Mouse (Mus musculus) MEL (cell line): Measurements from ENCODE around the gene Tbck. TPM values are rescaled to one million over a fixed set of nuclear protein-coding genes. Genes with fewer than 3 reads are reported as not detected.

Experiments used
- DNase-seq: peaks from one replicate; pipeline ENCODE4 v3.0.0; 2011; ENCODE audit warnings: low read depth, low spot score
- H3K27ac ChIP-seq: 2 replicates; pipeline ENCODE4 v1.5.1; 2012; ENCODE audit warnings: low read depth, mild to moderate bottlenecking, control low read depth, low read length, moderate library complexity; ENCODE audit not compliant: control insufficient read depth
- H3K27me3 ChIP-seq, 2 experiments: fragments of 150-350 bp in 1 of 2; sonication (generic) in 1 of 2; 2 replicates each; pipeline ENCODE4 v1.6.1; 2012; ENCODE audit warnings: low read length in 2 of 2, mild to moderate bottlenecking in 2 of 2, improper control_type of control experiment in 1 of 2, moderate library complexity in 1 of 2; ENCODE audit not compliant: insufficient read depth in 2 of 2, control insufficient read depth in 1 of 2
- H3K36me3 ChIP-seq, 2 experiments: 2 replicates each; pipeline ENCODE4 v1.6.1; 2012 to 2014; ENCODE audit warnings: low read length in 2 of 2, improper control_type of control experiment in 1 of 2, inconsistent platforms in 1 of 2, mild to moderate bottlenecking in 1 of 2; ENCODE audit not compliant: insufficient read depth in 2 of 2, control insufficient read depth in 1 of 2
- H3K4me1 ChIP-seq, 2 experiments: fragments of 150-350 bp in 1 of 2; sonication (generic) in 1 of 2; 2 replicates each; pipeline ENCODE4 v1.6.1; 2012; ENCODE audit warnings: low read length in 2 of 2, improper control_type of control experiment in 1 of 2, mild to moderate bottlenecking in 1 of 2; ENCODE audit not compliant: insufficient read depth in 2 of 2, control insufficient read depth in 1 of 2
- H3K4me3 ChIP-seq, 2 experiments: fragments of 150-350 bp in 1 of 2; sonication (generic) in 1 of 2; 2 replicates each; pipeline ENCODE4 v1.5.1; 2012; ENCODE audit warnings: low read depth in 2 of 2, low read length in 2 of 2, mild to moderate bottlenecking in 2 of 2, moderate library complexity in 2 of 2, control low read depth in 1 of 2, improper control_type of control experiment in 1 of 2; ENCODE audit not compliant: control insufficient read depth in 1 of 2, insufficient read depth in 1 of 2
- H3K79me2 ChIP-seq: 2 replicates; pipeline ENCODE4 v1.6.1; 2012; ENCODE audit warnings: mild to moderate bottlenecking, low read length, moderate library complexity; ENCODE audit not compliant: control insufficient read depth, poor library complexity, insufficient read depth
- H3K9ac ChIP-seq: 2 replicates; pipeline ENCODE4 v1.6.1; 2012; ENCODE audit warnings: low read depth, mild to moderate bottlenecking, control low read depth, low read length, moderate library complexity; ENCODE audit not compliant: control insufficient read depth, poor library complexity, severe bottlenecking
- H3K9me3 ChIP-seq: fragments of 150-350 bp; sonication (generic); replicated peaks from 2 replicates; pipeline ENCODE4 v1.6.1; 2012; ENCODE audit warnings: mild to moderate bottlenecking, low read length, improper control_type of control experiment, moderate library complexity; ENCODE audit not compliant: insufficient read depth
- BHLHE40 ChIP-seq: IDR thresholded peaks from 2 replicates; pipeline ENCODE4 v1.6.1; 2012; ENCODE audit warnings: low read depth, mild to moderate bottlenecking, inconsistent platforms, low read length, improper control_type of control experiment, borderline replicate concordance
- CHD2 ChIP-seq: IDR thresholded peaks from 2 replicates; pipeline ENCODE4 v1.6.1; 2011; ENCODE audit warnings: low read length, improper control_type of control experiment
- CTCF ChIP-seq, 3 experiments: IDR thresholded peaks in 2 of 3; conservative IDR thresholded peaks in 1 of 3; 2 replicates each; pipeline ENCODE4 v1.5.1; 2011 to 2012; ENCODE audit warnings: low read length in 3 of 3, low read depth in 2 of 3, mild to moderate bottlenecking in 2 of 3, improper control_type of control experiment in 1 of 3, inconsistent platforms in 1 of 3, mixed read lengths in 1 of 3, moderate library complexity in 1 of 3; ENCODE audit not compliant: control insufficient read depth in 1 of 3, insufficient read depth in 1 of 3, poor library complexity in 1 of 3, severe bottlenecking in 1 of 3
- ELF1 ChIP-seq: IDR thresholded peaks from 2 replicates; pipeline ENCODE4 v1.6.1; 2014; ENCODE audit warnings: low read depth, mild to moderate bottlenecking, inconsistent platforms, low read length, improper control_type of control experiment, moderate library complexity
- EP300 ChIP-seq, 2 experiments: IDR thresholded peaks; 2 replicates each; pipeline ENCODE4 v1.6.1; 2011; ENCODE audit warnings: improper control_type of control experiment in 2 of 2, low read length in 2 of 2, low read depth in 1 of 2, mild to moderate bottlenecking in 1 of 2
- HCFC1 ChIP-seq: IDR thresholded peaks from 2 replicates; pipeline ENCODE4 v1.6.1; 2012; ENCODE audit warnings: low read depth, mild to moderate bottlenecking, inconsistent platforms, low read length, improper control_type of control experiment, moderate library complexity
- MAZ ChIP-seq: IDR thresholded peaks from 2 replicates; pipeline ENCODE4 v1.6.1; 2012; ENCODE audit warnings: low read depth, mild to moderate bottlenecking, inconsistent platforms, low read length, improper control_type of control experiment
- MYB ChIP-seq: IDR thresholded peaks from 2 replicates; pipeline ENCODE4 v1.6.1; 2011; ENCODE audit warnings: mild to moderate bottlenecking, low read depth, low read length, improper control_type of control experiment
- NELFE ChIP-seq: IDR thresholded peaks from 2 replicates; pipeline ENCODE4 v1.6.1; 2011; ENCODE audit warnings: low read depth, low read length, improper control_type of control experiment
- NRF1 ChIP-seq: IDR thresholded peaks from 2 replicates; pipeline ENCODE4 v1.6.1; 2014; ENCODE audit warnings: low read depth, mild to moderate bottlenecking, inconsistent platforms, low read length, improper control_type of control experiment, moderate library complexity; ENCODE audit not compliant: poor library complexity, insufficient read depth, severe bottlenecking
- POLR2A ChIP-seq, 2 experiments: IDR thresholded peaks; 2 replicates each; pipeline ENCODE4 v1.6.1; 2011 to 2012; ENCODE audit warnings: low read length in 2 of 2, mild to moderate bottlenecking in 2 of 2, control low read depth in 1 of 2, improper control_type of control experiment in 1 of 2, low read depth in 1 of 2, moderate library complexity in 1 of 2; ENCODE audit not compliant: control insufficient read depth in 1 of 2, insufficient read depth in 1 of 2, poor library complexity in 1 of 2
- RAD21 ChIP-seq: IDR thresholded peaks from 2 replicates; pipeline ENCODE4 v1.6.1; 2011; ENCODE audit warnings: mild to moderate bottlenecking, low read depth, low read length, improper control_type of control experiment
- RCOR1 ChIP-seq: IDR thresholded peaks from 2 replicates; pipeline ENCODE4 v1.6.1; 2012; ENCODE audit warnings: low read depth, mild to moderate bottlenecking, inconsistent platforms, low read length, improper control_type of control experiment
- SIN3A ChIP-seq: IDR thresholded peaks from 2 replicates; pipeline ENCODE4 v1.6.1; 2012; ENCODE audit warnings: low read length, improper control_type of control experiment, inconsistent platforms
- SMC3 ChIP-seq: IDR thresholded peaks from 2 replicates; pipeline ENCODE4 v1.6.1; 2011; ENCODE audit warnings: low read depth, low read length, improper control_type of control experiment
- TCF12 ChIP-seq: IDR thresholded peaks from 2 replicates; pipeline ENCODE4 v1.6.1; 2014; ENCODE audit warnings: low read depth, mild to moderate bottlenecking, inconsistent platforms, low read length, improper control_type of control experiment, moderate library complexity
- USF1 ChIP-seq: IDR thresholded peaks from 2 replicates; pipeline ENCODE4 v1.6.1; 2014; ENCODE audit warnings: low read depth, mild to moderate bottlenecking, inconsistent platforms, low read length, improper control_type of control experiment, moderate library complexity
- USF2 ChIP-seq, 2 experiments: IDR thresholded peaks; 2 replicates each; pipeline ENCODE4 v1.6.1; 2011 to 2012; ENCODE audit warnings: improper control_type of control experiment in 2 of 2, low read length in 2 of 2, borderline replicate concordance in 1 of 2, inconsistent platforms in 1 of 2, low read depth in 1 of 2, mild to moderate bottlenecking in 1 of 2; ENCODE audit not compliant: insufficient read depth in 1 of 2
- ZC3H11A ChIP-seq: IDR thresholded peaks from 2 replicates; pipeline ENCODE4 v1.6.1; 2012; ENCODE audit warnings: low read depth, mild to moderate bottlenecking, inconsistent platforms, low read length, improper control_type of control experiment
- ZMIZ1 ChIP-seq: IDR thresholded peaks from 2 replicates; pipeline ENCODE4 v1.6.1; 2012; ENCODE audit warnings: low read depth, mild to moderate bottlenecking, inconsistent platforms, low read length, improper control_type of control experiment, moderate library complexity
- ZNF384 ChIP-seq: IDR thresholded peaks from 2 replicates; pipeline ENCODE4 v1.6.1; 2012; ENCODE audit warnings: low read depth, mild to moderate bottlenecking, inconsistent platforms, low read length, improper control_type of control experiment
- polyA plus RNA-seq, 2 experiments: library from polyadenylated mRNA; stranded (reverse) in 1 of 2; unstranded in 1 of 2; fragments of >175 nt in 1 of 2; fragments of >200 nt in 1 of 2; gene quantifications; 2 replicates each; pipeline versions ENCODE4 v1.2.1 to v1.2.4; 2012; ENCODE audit warnings: low replicate concordance in 2 of 2, low read depth in 1 of 2; ENCODE audit not compliant: insufficient read length in 2 of 2, insufficient read depth in 1 of 2, missing spikeins in 1 of 2
- total RNA-seq: library from RNA; depleted of rRNA; stranded (reverse); fragments of 300-350 nt; gene quantifications from 2 replicates; pipeline ENCODE4 v1.2.3, GENCODE M21; 2012

The Tbck gene
- total and polyA plus RNA-seq, 3 experiments = 4.6 to 7.5 TPM; not detected in 1

DNA sequence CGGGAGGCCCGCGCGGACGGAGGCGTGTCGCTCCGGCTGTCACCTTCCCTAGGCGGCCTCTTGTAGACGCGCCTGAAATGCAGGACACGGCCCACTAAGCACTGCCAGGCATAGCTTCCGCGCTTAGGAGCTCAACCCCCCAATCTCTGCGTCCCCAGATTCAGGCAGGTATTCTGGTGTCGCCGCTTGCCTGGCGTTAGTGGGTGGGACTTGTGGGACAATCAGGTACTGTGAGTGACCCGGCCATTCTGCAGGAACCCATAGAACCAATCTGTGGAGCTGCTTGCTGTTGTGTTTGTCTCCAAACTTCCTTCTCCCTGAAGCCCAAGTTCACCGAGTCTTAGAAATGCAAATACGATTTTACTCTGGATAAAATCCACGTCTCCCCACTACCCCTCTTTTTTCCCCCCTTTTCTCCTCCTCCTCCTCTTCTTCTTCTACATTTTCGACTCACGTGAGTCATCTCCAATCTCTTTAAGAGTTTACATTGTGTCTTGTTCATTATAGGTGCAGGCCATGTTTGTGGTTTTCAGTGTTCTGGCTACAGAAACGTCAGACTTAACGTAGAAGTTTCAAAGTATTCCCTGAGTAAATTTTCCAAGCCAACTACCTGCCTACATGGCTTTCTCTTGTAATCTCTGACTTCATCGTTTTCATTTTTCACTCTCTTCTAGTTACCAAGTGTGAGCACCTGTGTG, 436 bp downstream of the Tbck start, which contains the start of gene Aimp1:
Gene Aimp1, minus strand, starts transcription at position 140 of the 698 bp plus-strand sequence.
- H3K4me3 ChIP-seq = peak within 1 kb of the TSS; percentile 69 to 98
- H3K79me2 ChIP-seq = peaks cover 28% of the 10 kb centered on the region
- no peaks in the 10 kb centered on the region for H3K9me3 ChIP-seq
- peaks cover 3 to 7% of the 10 kb centered on the region in 2 experiments for H3K4me1 ChIP-seq
- DNase-seq = no peak
- TF ChIP-seq ZMIZ1 = 0 out of 2 replicates have a peak, but pooled peaks have one; percentile 2
- TF ChIP-seq CHD2 = no peak
- peak; percentile 46; the same call in 1 of the 2 replicates for TF ChIP-seq BHLHE40
- no peak for TF ChIP-seq TCF12
- no peak for TF ChIP-seq EP300 (IDR thresholded peaks at IDR 0.05; ENCODE audit: low read depth in 1 of 2, low read length in 2 of 2)
- TF ChIP-seq RCOR1 = 0 out of 2 replicates have a peak, but pooled peaks have one; percentile 5
- peak within 1 kb of the TSS; percentile 91 for H3K27ac ChIP-seq
- H3K9ac ChIP-seq = peak within 1 kb of the TSS; percentile 91
- H3K27me3 ChIP-seq = no peaks in the 10 kb centered on the region
- H3K36me3 ChIP-seq = peaks cover 0 to 10% of the 10 kb centered on the region in 2 experiments; a peak in 3 of 4 replicates

DNA sequence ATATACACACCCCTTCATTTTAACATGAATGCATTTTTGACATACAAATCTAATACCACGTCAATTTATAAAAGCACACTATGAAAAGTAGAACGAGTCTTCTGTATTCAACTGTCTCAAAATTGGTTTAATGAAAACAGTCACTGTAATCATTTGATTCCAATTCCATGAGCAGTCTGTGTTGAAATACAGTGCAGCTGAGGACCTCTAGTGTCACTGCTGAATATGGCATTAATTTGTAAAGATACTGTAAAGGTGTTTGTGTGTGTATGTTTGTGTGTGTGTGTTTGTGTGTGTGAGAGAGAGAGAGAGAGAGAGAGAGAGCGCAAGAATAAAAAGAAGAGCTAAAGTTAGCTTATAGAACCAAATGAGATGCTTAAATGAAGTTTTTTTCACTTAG, 17.4 kb downstream of the Tbck start:
- no peaks in the 10 kb centered on the region for H3K79me2 ChIP-seq
- H3K27me3 ChIP-seq = no peaks in the 10 kb centered on the region
- no peaks in the 10 kb centered on the region for H3K9me3 ChIP-seq
- no peak overlapping the region for H3K27ac ChIP-seq
- H3K4me3 ChIP-seq = no peak overlapping the region
- no peaks in the 10 kb centered on the region for H3K4me1 ChIP-seq
- TF ChIP-seq RAD21 (peak; percentile 83), ELF1 (no peak), MYB (no peak), RCOR1 (no peak), HCFC1 (no peak), CTCF (IDR thresholded peaks at IDR 0.05 in 2 of 3, conservative IDR thresholded peaks at IDR 0.05 in 1 of 3; ENCODE audit: control insufficient read depth in 1 of 3, insufficient read depth in 1 of 3, low read depth in 2 of 3, low read length in 3 of 3, poor library complexity in 1 of 3, severe bottlenecking in 1 of 3) (peak in 2 of 3 experiments; percentile 32 to 75; a peak in 4 of 6 replicates), SIN3A (no peak), EP300 (IDR thresholded peaks at IDR 0.05; ENCODE audit: low read depth in 1 of 2, low read length in 2 of 2) (no peak), USF2 (IDR thresholded peaks at IDR 0.05; ENCODE audit: borderline replicate concordance in 1 of 2, insufficient read depth in 1 of 2, low read depth in 1 of 2, low read length in 2 of 2) (no peak), SMC3 (peak; percentile 67), MAZ (no peak), ZC3H11A (peak; percentile 60), NRF1 (no peak), NELFE (no peak), USF1 (no peak), POLR2A (IDR thresholded peaks at IDR 0.05; ENCODE audit: control insufficient read depth in 1 of 2, insufficient read depth in 1 of 2, low read depth in 1 of 2, low read length in 2 of 2, poor library complexity in 1 of 2) (no peak), CHD2 (no peak), ZNF384 (no peak)
- no peak overlapping the region for H3K9ac ChIP-seq
- no peaks in the 10 kb centered on the region; a peak in 2 of 4 replicates for H3K36me3 ChIP-seq
- peak; percentile 54 for DNase-seq
